Mouse (Mus musculus) midbrain, embryonic 16.5 days (tissue): Measurements from ENCODE around the gene Cobl. TPM values are rescaled to one million over a fixed set of nuclear protein-coding genes. Genes with fewer than 3 reads are reported as not detected.

Source experiments
- ATAC-seq: fragments of 200-750 bp; cut with Nextera tagmentation; 2 replicates; pipeline ENCODE4 v1.8.0; 2017; ENCODE audit warnings: moderate TSS enrichment
- H3K27ac ChIP-seq: fragments of 300-500 bp; sonication (generic); 2 replicates; pipeline ENCODE4 v1.5.1; 2014; ENCODE audit warnings: mild to moderate bottlenecking, low read length, mixed read lengths
- H3K27me3 ChIP-seq: fragments of 300-500 bp; sonication (generic); 2 replicates; pipeline ENCODE4 v1.6.1; 2014; ENCODE audit warnings: low read depth, low read length, mixed read lengths; ENCODE audit not compliant: control insufficient read depth, insufficient read depth
- H3K36me3 ChIP-seq: fragments of 300-500 bp; sonication (generic); 2 replicates; pipeline ENCODE4 v1.6.1; 2014; ENCODE audit warnings: mild to moderate bottlenecking, low read length, moderate library complexity, mixed read lengths; ENCODE audit not compliant: control insufficient read depth, insufficient read depth
- H3K4me1 ChIP-seq: fragments of 300-500 bp; sonication (generic); 2 replicates; pipeline ENCODE4 v1.6.1; 2014; ENCODE audit warnings: mild to moderate bottlenecking, low read length, mixed read lengths; ENCODE audit not compliant: control insufficient read depth, insufficient read depth
- H3K4me2 ChIP-seq: fragments of 300-500 bp; sonication (generic); 2 replicates; pipeline ENCODE4 v1.6.1; 2014; ENCODE audit warnings: mild to moderate bottlenecking, low read length, mixed read lengths
- H3K4me3 ChIP-seq: fragments of 300-500 bp; sonication (generic); 2 replicates; pipeline ENCODE4 v1.5.1; 2014; ENCODE audit warnings: low read depth, mild to moderate bottlenecking, low read length, moderate library complexity, mixed read lengths
- H3K9ac ChIP-seq: fragments of 300-500 bp; sonication (generic); 2 replicates; pipeline ENCODE4 v1.6.1; 2014; ENCODE audit warnings: low read depth, low read length, mixed read lengths
- H3K9me3 ChIP-seq: fragments of 300-500 bp; sonication (generic); replicated peaks from 2 replicates; pipeline ENCODE4 v1.6.1; 2014; ENCODE audit warnings: mild to moderate bottlenecking, low read length, mixed read lengths; ENCODE audit not compliant: control insufficient read depth, poor library complexity, severe bottlenecking
- WGBS: fragments of 180-500 bp; shearing (Covaris S2); extraction: QIAGEN DNeasy Blood & Tissue Kit; methylation state at CpG from one replicate; pipeline ENCODE4 v1.1.7; 2014; 5-methylcytosine and 5-hydroxymethylcytosine counted together
- polyA plus RNA-seq: library from polyadenylated mRNA; unstranded; fragments of >200 nt; fragmentation: Nextera tagmentation; extraction: Ambion mirVana; gene quantifications from 2 replicates; pipeline ENCODE4 v1.2.1, GENCODE M21; 2015

Gene Cobl
- polyA plus RNA-seq, 1 experiment from 2014 or later = 18.3 TPM

GRCm38 (mm10) chr11:12459781-12460581, 4.8 kb downstream of the Cobl start:
- no peak overlapping the region for H3K9ac ChIP-seq
- 66% methylated on average over 7 of the region's 7 CpGs for WGBS
- no peak for ATAC-seq
- no peak overlapping the region for H3K4me2 ChIP-seq
- no peaks in the 10 kb centered on the region for H3K36me3 ChIP-seq
- 0 out of 2 replicates have a peak, but pooled peaks cover 3% of the 10 kb centered on the region for H3K9me3 ChIP-seq
- H3K4me1 ChIP-seq = peaks cover 10% of the 10 kb centered on the region
- no peak overlapping the region for H3K27ac ChIP-seq
- no peak overlapping the region for H3K4me3 ChIP-seq
- H3K27me3 ChIP-seq = no peaks in the 10 kb centered on the region

GRCm38 (mm10) chr11:12458814-12459213, 5.9 kb downstream of the Cobl start:
- Histone ChIP-seq H3K9ac (no peak overlapping the region), H3K9me3 (0 out of 2 replicates have a peak, but pooled peaks cover 3% of the 10 kb centered on the region), H3K4me2 (no peak overlapping the region), H3K27ac (no peak overlapping the region), H3K36me3 (no peaks in the 10 kb centered on the region), H3K4me3 (no peak overlapping the region), H3K4me1 (peaks cover 10% of the 10 kb centered on the region), H3K27me3 (no peaks in the 10 kb centered on the region)
- 76% methylated on average over 3 of the region's 3 CpGs for WGBS
- no peak for ATAC-seq

- no peak overlapping the region for H3K4me2 ChIP-seq
- no peaks in the 10 kb centered on the region for H3K27me3 ChIP-seq
- WGBS = 93% methylated on average over 2 of the region's 2 CpGs
- no peaks in the 10 kb centered on the region for H3K36me3 ChIP-seq
- no peak overlapping the region for H3K27ac ChIP-seq
- ATAC-seq = no peak
- H3K9ac ChIP-seq = no peak overlapping the region
- H3K4me1 ChIP-seq = peaks cover 6% of the 10 kb centered on the region; the same call in 1 of the 2 replicates
- H3K9me3 ChIP-seq = 0 out of 2 replicates have a peak, but pooled peaks cover 3% of the 10 kb centered on the region
- no peak overlapping the region for H3K4me3 ChIP-seq
These were observed 6.4 kb downstream of the Cobl start for GRCm38 (mm10) chr11:12458392-12458791.

- H3K4me2 ChIP-seq = no peak overlapping the region
- no peak overlapping the region for H3K4me3 ChIP-seq
- H3K36me3 ChIP-seq = no peaks in the 10 kb centered on the region
- H3K27ac ChIP-seq = no peak overlapping the region
- no peak overlapping the region for H3K9ac ChIP-seq
- H3K9me3 ChIP-seq = no peaks in the 10 kb centered on the region
- ATAC-seq = no peak
- WGBS = 92% methylated on average over 3 of the region's 3 CpGs
- no peaks in the 10 kb centered on the region for H3K4me1 ChIP-seq
- no peaks in the 10 kb centered on the region for H3K27me3 ChIP-seq
These were observed 16.7 kb downstream of the Cobl start for GRCm38 (mm10) chr11:12448101-12448500.

GRCm38 (mm10) chr11:12445222-12445621, 19.5 kb downstream of the Cobl start:
- no peaks in the 10 kb centered on the region for H3K27me3 ChIP-seq
- no peak overlapping the region for H3K4me3 ChIP-seq
- 64% methylated on average over 2 of the region's 2 CpGs for WGBS
- H3K9me3 ChIP-seq = no peaks in the 10 kb centered on the region
- H3K4me1 ChIP-seq = no peaks in the 10 kb centered on the region
- H3K36me3 ChIP-seq = no peaks in the 10 kb centered on the region
- H3K9ac ChIP-seq = no peak overlapping the region
- H3K27ac ChIP-seq = no peak overlapping the region
- no peak for ATAC-seq
- no peak overlapping the region for H3K4me2 ChIP-seq

- Histone ChIP-seq H3K27ac (no peak overlapping the region), H3K4me3 (no peak overlapping the region), H3K4me1 (no peaks in the 10 kb centered on the region), H3K4me2 (no peak overlapping the region), H3K9me3 (no peaks in the 10 kb centered on the region), H3K9ac (no peak overlapping the region), H3K36me3 (no peaks in the 10 kb centered on the region), H3K27me3 (no peaks in the 10 kb centered on the region)
- 89% methylated on average over 2 of the region's 2 CpGs for WGBS
- ATAC-seq = no peak
These were observed 20.5 kb downstream of the Cobl start for GRCm38 (mm10) chr11:12444215-12444614.

- 53% methylated on average over 4 of the region's 4 CpGs for WGBS
- no peak overlapping the region for H3K9ac ChIP-seq
- no peak overlapping the region for H3K4me2 ChIP-seq
- ATAC-seq = no peak
- no peaks in the 10 kb centered on the region for H3K27me3 ChIP-seq
- no peak overlapping the region for H3K27ac ChIP-seq
- H3K4me1 ChIP-seq = no peaks in the 10 kb centered on the region
- no peaks in the 10 kb centered on the region for H3K9me3 ChIP-seq
- H3K4me3 ChIP-seq = no peak overlapping the region
- H3K36me3 ChIP-seq = no peaks in the 10 kb centered on the region
These were observed 21.1 kb downstream of the Cobl start for GRCm38 (mm10) chr11:12443614-12444013.

- ATAC-seq = no peak
- 80% methylated on average over 5 of the region's 5 CpGs for WGBS
- Histone ChIP-seq H3K9ac (no peak overlapping the region), H3K9me3 (no peaks in the 10 kb centered on the region), H3K4me2 (no peak overlapping the region), H3K27ac (no peak overlapping the region), H3K4me1 (no peaks in the 10 kb centered on the region), H3K4me3 (no peak overlapping the region), H3K36me3 (no peaks in the 10 kb centered on the region), H3K27me3 (no peaks in the 10 kb centered on the region)
These were observed 21.6 kb downstream of the Cobl start for GRCm38 (mm10) chr11:12443185-12443584.

GRCm38 (mm10) chr11:12442283-12442682, 22.5 kb downstream of the Cobl start:
- H3K27me3 ChIP-seq = no peaks in the 10 kb centered on the region
- no peak overlapping the region for H3K9ac ChIP-seq
- no peaks in the 10 kb centered on the region for H3K36me3 ChIP-seq
- H3K4me1 ChIP-seq = no peaks in the 10 kb centered on the region
- no peak overlapping the region for H3K4me2 ChIP-seq
- H3K9me3 ChIP-seq = no peaks in the 10 kb centered on the region
- no peak for ATAC-seq
- H3K27ac ChIP-seq = no peak overlapping the region
- no peak overlapping the region for H3K4me3 ChIP-seq
- WGBS = 92% methylated on average over 4 of the region's 4 CpGs
